In genomic region chr11:98555124-98555700, GRCm38 (mm10) we compare ENCODE assay signal across 20 mouse cellular contexts. TPM values are rescaled to one million over a fixed set of nuclear protein-coding genes. Genes with fewer than 3 reads are reported as not detected.
DNase-seq lines count a peak whose midpoint lies in the region; ATAC-seq and TF ChIP-seq lines count a peak whose summit lies in the region.
"Had no signal": no experiment of that assay in that cellular context is flagged by ENCODE, and none has a peak within 500 bp of the region (broad histone marks: within the 10 kb centered on the region; RNA-seq: fewer than 3 reads in every experiment).

No protein-coding gene starts in this region.

- ATAC-seq in hindbrain, postnatal 0 days, result no peak
- no peak for ATAC-seq in hindbrain, embryonic 12.5 days (ENCODE audit: low FRiP score)
- no peak for ATAC-seq in midbrain, postnatal 0 days (ENCODE audit: low FRiP score)
- ATAC-seq in midbrain, embryonic 11.5 days (ENCODE audit: low FRiP score), result no peak

- H3K4me3 ChIP-seq in hindbrain, postnatal 0 days (ENCODE audit: low read length), result no peak overlapping the region
- no peak overlapping the region for H3K4me3 ChIP-seq in hindbrain, embryonic 12.5 days
- H3K4me3 ChIP-seq in midbrain, postnatal 0 days (ENCODE audit: low read depth, low read length), result no peak overlapping the region
- no peak overlapping the region for H3K4me3 ChIP-seq in midbrain, embryonic 11.5 days (ENCODE audit: low read depth, low read length)
- H3K4me3 ChIP-seq: forebrain, embryonic 10.5 days; midbrain, embryonic 10.5 days; neural tube, embryonic 13.5 days had no signal

- H3K36me3 ChIP-seq in hindbrain, postnatal 0 days (ENCODE audit: insufficient read depth, low read length), result no peaks in the 10 kb centered on the region
- H3K36me3 ChIP-seq in hindbrain, embryonic 12.5 days, result no peaks in the 10 kb centered on the region
- H3K36me3 ChIP-seq in midbrain, postnatal 0 days (ENCODE audit: insufficient read depth, low read length), result no peaks in the 10 kb centered on the region
- no peaks in the 10 kb centered on the region for H3K36me3 ChIP-seq in midbrain, embryonic 11.5 days (ENCODE audit: control insufficient read depth, insufficient read depth, low read length)
- H3K36me3 ChIP-seq: forebrain, embryonic 10.5 days; midbrain, embryonic 10.5 days; neural tube, embryonic 13.5 days had no signal

- DNase-seq in hindbrain, postnatal 0 days (ENCODE audit: low spot score), result peak; percentile 32
- DNase-seq in midbrain, postnatal 0 days (ENCODE audit: low spot score), result peak; percentile 26
- DNase-seq in midbrain, embryonic 11.5 days (ENCODE audit: low spot score, missing footprints), result no peak
- peak; percentile 53 for DNase-seq in ZHBTc4 (ENCODE audit: low read depth, low spot score)
- no peak for DNase-seq in cerebellum, adult 11-12 months
- no peak for DNase-seq in gastrocnemius, postnatal 4 days (ENCODE audit: low spot score in 2 of 2)
- DNase-seq: cerebellum, adult 8-10 months; gastrocnemius, postnatal 36 days; heart, postnatal 10 days; lung, adult 18-20 months; retina, postnatal 1 day; thymus, postnatal 25 days had no signal

- H3K9me3 ChIP-seq in hindbrain, postnatal 0 days (ENCODE audit: low read length), result no peaks in the 10 kb centered on the region
- H3K9me3 ChIP-seq in hindbrain, embryonic 12.5 days (replicated peaks), result no peaks in the 10 kb centered on the region
- no peaks in the 10 kb centered on the region for H3K9me3 ChIP-seq in midbrain, postnatal 0 days (ENCODE audit: low read length)
- no peaks in the 10 kb centered on the region for H3K9me3 ChIP-seq in midbrain, embryonic 11.5 days (ENCODE audit: control insufficient read depth, low read length)
- H3K9me3 ChIP-seq: forebrain, embryonic 10.5 days; neural tube, embryonic 13.5 days had no signal

- peaks cover 7% of the 10 kb centered on the region; the same call in 1 of the 2 replicates for H3K4me1 ChIP-seq in hindbrain, postnatal 0 days (ENCODE audit: insufficient read depth, low read length)
- H3K4me1 ChIP-seq in hindbrain, embryonic 12.5 days, result no peaks in the 10 kb centered on the region
- no peaks in the 10 kb centered on the region; the same call in 1 of the 2 replicates for H3K4me1 ChIP-seq in midbrain, postnatal 0 days (ENCODE audit: insufficient read depth, low read length)
- no peaks in the 10 kb centered on the region; the same call in 1 of the 2 replicates for H3K4me1 ChIP-seq in midbrain, embryonic 11.5 days (ENCODE audit: control insufficient read depth, insufficient read depth, low read length)

- no peak overlapping the region for H3K27ac ChIP-seq in hindbrain, postnatal 0 days
- no peak overlapping the region for H3K27ac ChIP-seq in hindbrain, embryonic 12.5 days
- no peak overlapping the region for H3K27ac ChIP-seq in midbrain, postnatal 0 days (ENCODE audit: low read depth, low read length)
- H3K27ac ChIP-seq in midbrain, embryonic 11.5 days (ENCODE audit: low read depth, low read length), result no peak overlapping the region
- H3K27ac ChIP-seq: forebrain, embryonic 10.5 days; midbrain, embryonic 10.5 days; neural tube, embryonic 13.5 days had no signal

- H3K27me3 ChIP-seq in hindbrain, postnatal 0 days (ENCODE audit: insufficient read depth, low read length), result peaks cover 5% of the 10 kb centered on the region; the same call in 1 of the 2 replicates
- peaks cover 3% of the 10 kb centered on the region for H3K27me3 ChIP-seq in hindbrain, embryonic 12.5 days
- peaks cover 1% of the 10 kb centered on the region; the same call in 1 of the 2 replicates for H3K27me3 ChIP-seq in midbrain, postnatal 0 days (ENCODE audit: insufficient read depth, low read length)
- peaks cover 6% of the 10 kb centered on the region for H3K27me3 ChIP-seq in midbrain, embryonic 11.5 days (ENCODE audit: control insufficient read depth, insufficient read depth, low read length)

- peak; percentile 54 for TF ChIP-seq CTCF in hindbrain, postnatal 0 days (IDR thresholded peaks at IDR 0.05; ENCODE audit: low read depth)
- peak; percentile 61 for TF ChIP-seq CTCF in midbrain, postnatal 0 days (IDR thresholded peaks at IDR 0.05)

- no peak overlapping the region for H3K4me2 ChIP-seq in hindbrain, postnatal 0 days (ENCODE audit: low read depth, low read length)
- H3K4me2 ChIP-seq in hindbrain, embryonic 12.5 days (replicated peaks), result no peak overlapping the region
- H3K4me2 ChIP-seq in midbrain, postnatal 0 days (ENCODE audit: low read depth, low read length, poor library complexity, severe bottlenecking), result no peak overlapping the region
- no peak overlapping the region for H3K4me2 ChIP-seq in midbrain, embryonic 11.5 days
- H3K4me2 ChIP-seq: neural tube, embryonic 13.5 days had no signal

- WGBS in hindbrain, postnatal 0 days, result 55% methylated on average over 12 of the region's 12 CpGs
- WGBS in hindbrain, embryonic 12.5 days, result 67% methylated on average over 12 of the region's 12 CpGs
- 64% methylated on average over 12 of the region's 12 CpGs for WGBS in midbrain, postnatal 0 days
- 68% methylated on average over 12 of the region's 12 CpGs for WGBS in midbrain, embryonic 11.5 days

- H3K9ac ChIP-seq in hindbrain, postnatal 0 days (replicated peaks; ENCODE audit: low read length), result no peak overlapping the region
- H3K9ac ChIP-seq in hindbrain, embryonic 12.5 days, result no peak overlapping the region
- no peak overlapping the region for H3K9ac ChIP-seq in midbrain, postnatal 0 days (replicated peaks; ENCODE audit: low read length, poor library complexity, severe bottlenecking)
- no peak overlapping the region for H3K9ac ChIP-seq in midbrain, embryonic 11.5 days (ENCODE audit: low read length)
- H3K9ac ChIP-seq: neural tube, embryonic 13.5 days had no signal

RNA-seq across cellular contexts. Expression of gene Zpbp2, which starts 4.3 kb away (rescaled TPM):
- not detected in 2 replicates for total RNA-seq in hindbrain, postnatal 0 days (2014; rRNA removed)
- polyA plus RNA-seq in hindbrain, postnatal 0 days (2015; fragmentation: Nextera tagmentation; extraction: Ambion mirVana), result 0.42 and 0.45 TPM in 2 replicates
- polyA plus RNA-seq in hindbrain, embryonic 12.5 days (2016; fragmentation: Nextera tagmentation; extraction: Ambion mirVana), result 0.17 and 0.38 TPM in 2 replicates
- total RNA-seq in midbrain, postnatal 0 days (2014; rRNA removed), result 0.24 TPM in 1 of 2 replicates, not detected in the other
- polyA plus RNA-seq in midbrain, postnatal 0 days (2015; fragmentation: Nextera tagmentation; extraction: Ambion mirVana), result 0.36 and 0.39 TPM in 2 replicates
- polyA plus RNA-seq in midbrain, embryonic 11.5 days (2014; fragmentation: Nextera tagmentation; extraction: Ambion mirVana), result 0.23 and 0.26 TPM in 2 replicates
- total RNA-seq in gastrocnemius, postnatal 4 days (2021), result not detected
- total RNA-seq: gastrocnemius, postnatal 36 days; heart, postnatal 10 days; layer of hippocampus, adult 18-20 months; left cerebral cortex, postnatal 25 days had no signal
- polyA plus RNA-seq: neural tube, embryonic 13.5 days had no signal

RNA-seq across cellular contexts. Expression of gene Ikzf3, which starts 9.4 kb away (rescaled TPM):
- total RNA-seq in hindbrain, postnatal 0 days (2014; rRNA removed), result not detected in 2 replicates
- 0.18 and 0.20 TPM in 2 replicates for polyA plus RNA-seq in hindbrain, postnatal 0 days (2015; fragmentation: Nextera tagmentation; extraction: Ambion mirVana)
- polyA plus RNA-seq in hindbrain, embryonic 12.5 days (2016; fragmentation: Nextera tagmentation; extraction: Ambion mirVana), result 0.09 TPM in 1 of 2 replicates, not detected in the other
- total RNA-seq in midbrain, postnatal 0 days (2014; rRNA removed), result 0.05 TPM in 1 of 2 replicates, not detected in the other
- 0.16 TPM in 1 of 2 replicates, not detected in the other for polyA plus RNA-seq in midbrain, postnatal 0 days (2015; fragmentation: Nextera tagmentation; extraction: Ambion mirVana)
- 0.07 and 0.18 TPM in 2 replicates for polyA plus RNA-seq in midbrain, embryonic 11.5 days (2014; fragmentation: Nextera tagmentation; extraction: Ambion mirVana)
- under 1 TPM; 0.54 to 0.74 TPM for total RNA-seq in gastrocnemius, postnatal 4 days (2021)
- total RNA-seq: layer of hippocampus, adult 18-20 months had no signal

RNA-seq across cellular contexts. Expression of gene Ormdl3, which starts 32.0 kb away (rescaled TPM):
- total RNA-seq in hindbrain, postnatal 0 days (2014; rRNA removed), result 103 and 112 TPM in 2 replicates
- 98.8 and 100 TPM in 2 replicates for polyA plus RNA-seq in hindbrain, postnatal 0 days (2015; fragmentation: Nextera tagmentation; extraction: Ambion mirVana)
- polyA plus RNA-seq in hindbrain, embryonic 12.5 days (2016; fragmentation: Nextera tagmentation; extraction: Ambion mirVana), result 69.8 and 71.4 TPM in 2 replicates
- total RNA-seq in midbrain, postnatal 0 days (2014; rRNA removed), result 104 and 115 TPM in 2 replicates
- 108 and 111 TPM in 2 replicates for polyA plus RNA-seq in midbrain, postnatal 0 days (2015; fragmentation: Nextera tagmentation; extraction: Ambion mirVana)
- polyA plus RNA-seq in midbrain, embryonic 11.5 days (2014; fragmentation: Nextera tagmentation; extraction: Ambion mirVana), result 9.7 and 12.0 TPM in 2 replicates
- total RNA-seq in gastrocnemius, postnatal 4 days (2021), result 10 to 100 TPM; 28.0 to 28.3 TPM

RNA-seq across cellular contexts. Expression of gene Lrrc3c, which starts 42.9 kb away (rescaled TPM):
- total RNA-seq in hindbrain, postnatal 0 days (2014; rRNA removed), result not detected in 2 replicates
- polyA plus RNA-seq in hindbrain, postnatal 0 days (2015; fragmentation: Nextera tagmentation; extraction: Ambion mirVana), result not detected in 2 replicates
- polyA plus RNA-seq in hindbrain, embryonic 12.5 days (2016; fragmentation: Nextera tagmentation; extraction: Ambion mirVana), result not detected in 2 replicates
- not detected in 2 replicates for total RNA-seq in midbrain, postnatal 0 days (2014; rRNA removed)
- not detected in 2 replicates for polyA plus RNA-seq in midbrain, postnatal 0 days (2015; fragmentation: Nextera tagmentation; extraction: Ambion mirVana)
- polyA plus RNA-seq in midbrain, embryonic 11.5 days (2014; fragmentation: Nextera tagmentation; extraction: Ambion mirVana), result not detected in 2 replicates
- not detected for total RNA-seq in gastrocnemius, postnatal 4 days (2021)
- total RNA-seq: gastrocnemius, postnatal 36 days; heart, postnatal 10 days; layer of hippocampus, adult 18-20 months; left cerebral cortex, postnatal 25 days had no signal
- polyA plus RNA-seq: embryonic facial prominence, embryonic 11.5 days; forebrain, embryonic 10.5 days; intestine, embryonic 14.5 days; midbrain, embryonic 10.5 days; neural tube, embryonic 13.5 days had no signal

Comparison
In these comparisons a context has a peak if more than half of its experiments do, and no peak if none do; other contexts are left out.
1. DNase-seq: peak in hindbrain, postnatal 0 days (single experiment), midbrain, postnatal 0 days (single experiment) and ZHBTc4 (single experiment); none in midbrain, embryonic 11.5 days (single experiment), cerebellum, adult 11-12 months (single experiment) and gastrocnemius, postnatal 4 days (0 of 2).